Mouse (Mus musculus) 416B (cell line): ENCODE results near the gene Pih1d1.
"Not testable (repeated sequence)": the region's sequence is repeated elsewhere in the genome, so short reads cannot be mapped to it uniquely, and the experiment has no call there.

Experiments
- DNase-seq: peaks from one replicate; pipeline ENCODE4 v3.0.0; 2011; ENCODE audit warnings: low read depth

The Pih1d1 gene

GRCm38 (mm10) chr7:45154096-45154992 lies at the start of gene Pih1d1, which contains the start of gene Aldh16a1:
Gene Pih1d1 (plus strand): TSS chr7:45154303.
Gene Aldh16a1 (minus strand): TSS chr7:45154584.
- DNase-seq = peak; percentile 96

GRCm38 (mm10) chr7:45104941-45105340 lies 49.2 kb upstream of the Pih1d1 start:
- DNase-seq = no peak

- no peak for DNase-seq
Observed at GRCm38 (mm10) chr7:45105491-45105890, 48.6 kb upstream of the Pih1d1 start.

GRCm38 (mm10) chr7:45106441-45106840 lies 47.7 kb upstream of the Pih1d1 start:
- no peak for DNase-seq

GRCm38 (mm10) chr7:45107052-45107645 lies 47.0 kb upstream of the Pih1d1 start:
- DNase-seq = no peak

- not testable (repeated sequence) for DNase-seq
Observed at GRCm38 (mm10) chr7:45110089-45110488, 44.0 kb upstream of the Pih1d1 start.

GRCm38 (mm10) chr7:45111940-45112339 lies 42.2 kb upstream of the Pih1d1 start:
- no peak for DNase-seq

GRCm38 (mm10) chr7:45112529-45112928 lies 41.6 kb upstream of the Pih1d1 start:
- DNase-seq = no peak

- no peak for DNase-seq
Observed at GRCm38 (mm10) chr7:45113476-45113875, 40.6 kb upstream of the Pih1d1 start.

GRCm38 (mm10) chr7:45117566-45117965 lies 36.5 kb upstream of the Pih1d1 start:
- no peak for DNase-seq

GRCm38 (mm10) chr7:45118336-45118735 lies 35.8 kb upstream of the Pih1d1 start:
- no peak for DNase-seq

GRCm38 (mm10) chr7:45119780-45120709 lies 34.1 kb upstream of the Pih1d1 start:
- DNase-seq = no peak

GRCm38 (mm10) chr7:45121404-45121803 lies 32.7 kb upstream of the Pih1d1 start:
- peak; percentile 90 for DNase-seq

GRCm38 (mm10) chr7:45121966-45122365 lies 32.1 kb upstream of the Pih1d1 start:
- DNase-seq = no peak

GRCm38 (mm10) chr7:45122561-45123185 lies 31.4 kb upstream of the Pih1d1 start:
- DNase-seq = no peak

GRCm38 (mm10) chr7:45123186-45123570 lies 30.9 kb upstream of the Pih1d1 start:
- DNase-seq = peak; percentile 63

- DNase-seq = peak; percentile 100
Observed at GRCm38 (mm10) chr7:45124224-45125143, 29.6 kb upstream of the Pih1d1 start, which contains the start of gene Rps11. Gene Rps11 (minus strand): TSS chr7:45124439.

- DNase-seq = peak; percentile 86
Observed at GRCm38 (mm10) chr7:45125144-45125600, 28.9 kb upstream of the Pih1d1 start.

- DNase-seq = not testable (repeated sequence)
Observed at GRCm38 (mm10) chr7:45125649-45126048, 28.5 kb upstream of the Pih1d1 start.

- no peak for DNase-seq
Observed at GRCm38 (mm10) chr7:45126147-45126843, 27.8 kb upstream of the Pih1d1 start.
